Mouse (Mus musculus) intestine, embryonic 16.5 days (tissue): ENCODE measurements around the gene Gm340. TPM values are rescaled to one million over a fixed set of nuclear protein-coding genes. Genes with fewer than 3 reads are reported as not detected.

Experiments
- ATAC-seq: fragments of 200-750 bp; cut with Nextera tagmentation; 2 replicates; pipeline ENCODE4 v1.8.0; 2017; ENCODE audit warnings: moderate TSS enrichment, moderate library complexity
- H3K27ac ChIP-seq: fragments of 300-500 bp; sonication (generic); 2 replicates; pipeline ENCODE4 v1.5.1; 2014; ENCODE audit warnings: mild to moderate bottlenecking, low read length
- H3K27me3 ChIP-seq: fragments of 300-500 bp; sonication (generic); replicated peaks from 2 replicates; pipeline ENCODE4 v1.6.1; 2014; ENCODE audit warnings: low read length, control low read depth, mixed read lengths; ENCODE audit not compliant: control insufficient read depth, insufficient read depth
- H3K36me3 ChIP-seq: fragments of 300-500 bp; sonication (generic); 2 replicates; pipeline ENCODE4 v1.6.1; 2014; ENCODE audit warnings: low read length, control low read depth; ENCODE audit not compliant: control insufficient read depth, insufficient read depth
- H3K4me1 ChIP-seq: fragments of 300-500 bp; sonication (generic); 2 replicates; pipeline ENCODE4 v1.6.1; 2014; ENCODE audit warnings: low read length, control low read depth, mixed read lengths; ENCODE audit not compliant: control insufficient read depth, insufficient read depth
- H3K4me2 ChIP-seq: fragments of 300-500 bp; sonication (generic); 2 replicates; pipeline ENCODE4 v1.6.1; 2014; ENCODE audit warnings: low read depth, low read length, control low read depth
- H3K4me3 ChIP-seq: fragments of 300-500 bp; sonication (generic); 2 replicates; pipeline ENCODE4 v1.5.1; 2014; ENCODE audit warnings: mild to moderate bottlenecking, low read length
- H3K9ac ChIP-seq: fragments of 300-500 bp; sonication (generic); 2 replicates; pipeline ENCODE4 v1.6.1; 2014; ENCODE audit warnings: low read depth, low read length
- H3K9me3 ChIP-seq: fragments of 300-500 bp; sonication (generic); 2 replicates; pipeline ENCODE4 v1.6.1; 2016; ENCODE audit warnings: low read length, control low read depth; ENCODE audit not compliant: control insufficient read depth
- WGBS: fragments of 180-500 bp; shearing (Covaris S2); extraction: QIAGEN DNeasy Blood & Tissue Kit; methylation state at CpG from one replicate; pipeline ENCODE4 v1.1.7; 2014; 5-methylcytosine and 5-hydroxymethylcytosine counted together
- polyA plus RNA-seq: library from polyadenylated mRNA; unstranded; fragments of >200 nt; fragmentation: Nextera tagmentation; extraction: Ambion mirVana; gene quantifications from 2 replicates; pipeline ENCODE4 v1.2.1, GENCODE M21; 2015

Gm340 gene
- polyA plus RNA-seq, 1 experiment from 2014 or later, result 1.9 TPM

GRCm38 (mm10) chr19:41579311-41579920, 2.8 kb upstream of the Gm340 start:
- H3K4me3 ChIP-seq, result no peak overlapping the region
- H3K9ac ChIP-seq, result no peak overlapping the region
- peaks cover 18% of the 10 kb centered on the region for H3K36me3 ChIP-seq
- no peak overlapping the region; the same call in 1 of the 2 replicates for H3K4me2 ChIP-seq
- H3K9me3 ChIP-seq, result no peaks in the 10 kb centered on the region
- peaks cover 11% of the 10 kb centered on the region; the same call in 1 of the 2 replicates for H3K4me1 ChIP-seq
- WGBS, result 85% methylated on average over 4 of the region's 4 CpGs
- H3K27ac ChIP-seq, result peak overlapping the region; percentile 61
- ATAC-seq, result no peak
- no peaks in the 10 kb centered on the region for H3K27me3 ChIP-seq

GRCm38 (mm10) chr19:41582918-41583514, 846 bp downstream of the Gm340 start:
- Histone ChIP-seq H3K4me1 (peaks cover 11% of the 10 kb centered on the region; the same call in 1 of the 2 replicates), H3K9me3 (no peaks in the 10 kb centered on the region), H3K9ac (no peak overlapping the region), H3K4me3 (no peak overlapping the region), H3K4me2 (no peak overlapping the region), H3K27ac (no peak overlapping the region), H3K36me3 (peaks cover 18% of the 10 kb centered on the region), H3K27me3 (no peaks in the 10 kb centered on the region)
- no peak for ATAC-seq
- 98% methylated on average over 5 of the region's 5 CpGs for WGBS

- Histone ChIP-seq H3K4me2 (no peak overlapping the region), H3K27me3 (no peaks in the 10 kb centered on the region), H3K27ac (no peak overlapping the region), H3K4me3 (no peak overlapping the region), H3K9ac (no peak overlapping the region), H3K9me3 (no peaks in the 10 kb centered on the region), H3K4me1 (no peaks in the 10 kb centered on the region), H3K36me3 (peaks cover 17% of the 10 kb centered on the region)
- 89% methylated on average over 10 of the region's 10 CpGs for whole genome bisulfite sequencing
- ATAC-seq, result no peak
These were observed 4.6 kb downstream of the Gm340 start for GRCm38 (mm10) chr19:41586752-41587151.

- Histone ChIP-seq H3K4me3 (no peak overlapping the region), H3K9ac (no peak overlapping the region), H3K36me3 (peaks cover 8% of the 10 kb centered on the region; the same call in 1 of the 2 replicates), H3K9me3 (no peaks in the 10 kb centered on the region), H3K4me2 (no peak overlapping the region), H3K27me3 (no peaks in the 10 kb centered on the region), H3K4me1 (no peaks in the 10 kb centered on the region), H3K27ac (no peak overlapping the region)
- ATAC-seq, result no peak
- WGBS, result 91% methylated on average over 20 of the region's 20 CpGs
These were observed 5.5 kb downstream of the Gm340 start for GRCm38 (mm10) chr19:41587431-41588222.

GRCm38 (mm10) chr19:41589026-41589425, 6.9 kb downstream of the Gm340 start:
- no peaks in the 10 kb centered on the region for H3K9me3 ChIP-seq
- H3K4me3 ChIP-seq, result no peak overlapping the region
- no peak overlapping the region for H3K4me2 ChIP-seq
- H3K4me1 ChIP-seq, result no peaks in the 10 kb centered on the region
- no peak overlapping the region for H3K27ac ChIP-seq
- WGBS, result 83% methylated on average over 7 of the region's 7 CpGs
- no peaks in the 10 kb centered on the region for H3K36me3 ChIP-seq
- H3K9ac ChIP-seq, result no peak overlapping the region
- no peaks in the 10 kb centered on the region for H3K27me3 ChIP-seq
- ATAC-seq, result no peak

GRCm38 (mm10) chr19:41589681-41590080, 7.5 kb downstream of the Gm340 start:
- 84% methylated on average over 8 of the region's 8 CpGs for WGBS
- H3K9me3 ChIP-seq, result no peaks in the 10 kb centered on the region
- no peak overlapping the region for H3K4me3 ChIP-seq
- H3K36me3 ChIP-seq, result no peaks in the 10 kb centered on the region
- H3K4me2 ChIP-seq, result no peak overlapping the region
- no peak overlapping the region for H3K27ac ChIP-seq
- no peak overlapping the region for H3K9ac ChIP-seq
- no peaks in the 10 kb centered on the region for H3K4me1 ChIP-seq
- no peak for ATAC-seq
- H3K27me3 ChIP-seq, result no peaks in the 10 kb centered on the region

GRCm38 (mm10) chr19:41591808-41592207, 9.6 kb downstream of the Gm340 start:
- Histone ChIP-seq H3K36me3 (no peaks in the 10 kb centered on the region), H3K4me1 (no peaks in the 10 kb centered on the region), H3K4me3 (no peak overlapping the region), H3K9me3 (no peaks in the 10 kb centered on the region), H3K27ac (no peak overlapping the region), H3K27me3 (no peaks in the 10 kb centered on the region), H3K4me2 (no peak overlapping the region), H3K9ac (no peak overlapping the region)
- 69% methylated on average over 12 of the region's 12 CpGs for WGBS
- no peak for ATAC-seq

GRCm38 (mm10) chr19:41597170-41597894, 15.2 kb downstream of the Gm340 start:
- no peak for ATAC-seq
- 76% methylated on average over 6 of the region's 6 CpGs for WGBS
- H3K27ac ChIP-seq, result no peak overlapping the region

GRCm38 (mm10) chr19:41600647-41601046, 18.5 kb downstream of the Gm340 start:
- H3K36me3 ChIP-seq, result no peaks in the 10 kb centered on the region
- H3K9ac ChIP-seq, result no peak overlapping the region
- no peaks in the 10 kb centered on the region for H3K27me3 ChIP-seq
- ATAC-seq, result no peak
- 0 out of 2 replicates have a peak, but pooled peaks cover 4% of the 10 kb centered on the region for H3K4me1 ChIP-seq
- 64% methylated on average over 11 of the region's 11 CpGs for WGBS
- no peak overlapping the region for H3K4me3 ChIP-seq
- H3K4me2 ChIP-seq, result no peak overlapping the region
- H3K9me3 ChIP-seq, result no peaks in the 10 kb centered on the region
- no peak overlapping the region for H3K27ac ChIP-seq

More at GRCm38 (mm10) chr19:41597170-41597894, 15.2 kb downstream of the Gm340 start:
- no peak overlapping the region for H3K4me3 ChIP-seq
- no peaks in the 10 kb centered on the region for H3K9me3 ChIP-seq
- H3K4me2 ChIP-seq, result no peak overlapping the region
- no peak overlapping the region for H3K9ac ChIP-seq
- no peaks in the 10 kb centered on the region for H3K4me1 ChIP-seq
- H3K27me3 ChIP-seq, result no peaks in the 10 kb centered on the region
- no peaks in the 10 kb centered on the region for H3K36me3 ChIP-seq
